Mouse (Mus musculus): ENCODE data around the gene Ccnjl.

DNA sequence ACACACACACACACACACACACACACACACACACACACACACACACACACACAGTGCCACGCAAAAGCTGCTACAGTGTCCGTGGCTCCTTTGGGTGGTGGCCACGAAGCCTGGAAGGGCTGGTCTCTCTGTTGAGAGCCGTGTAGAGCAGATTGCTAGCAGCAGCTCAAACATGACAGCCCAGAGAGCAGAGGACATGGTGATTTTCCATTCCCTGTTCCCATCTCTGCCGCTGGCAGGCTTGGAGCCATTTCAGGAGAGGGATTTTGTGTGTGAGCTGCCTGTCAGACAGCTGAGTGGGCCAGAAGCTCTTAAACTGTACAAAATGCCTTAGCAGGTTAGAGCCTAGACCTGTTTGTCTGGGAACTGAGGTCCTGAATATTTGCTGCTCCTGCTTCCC is 38.1 kb downstream of the Ccnjl start:
- TF ChIP-seq CTCF (IDR thresholded peaks at IDR 0.05; ENCODE audit: low read depth) (no peak), EP300 (IDR thresholded peaks at IDR 0.05; ENCODE audit: low read depth) (no peak)

Measured in heart, postnatal 0 days (tissue).